Mouse (Mus musculus) spleen, postnatal 10 days (tissue): ENCODE measurements around the gene Rfpl4.
"Not testable (repeated sequence)": the region's sequence is repeated elsewhere in the genome, so short reads cannot be mapped to it uniquely, and the experiment has no call there.

Experiments
- DNase-seq, 2 experiments: peaks; one replicate each; pipeline ENCODE4 v3.0.0; 2021 to 2022; ENCODE audit warnings: low spot score in 2 of 2

Rfpl4 gene

DNA sequence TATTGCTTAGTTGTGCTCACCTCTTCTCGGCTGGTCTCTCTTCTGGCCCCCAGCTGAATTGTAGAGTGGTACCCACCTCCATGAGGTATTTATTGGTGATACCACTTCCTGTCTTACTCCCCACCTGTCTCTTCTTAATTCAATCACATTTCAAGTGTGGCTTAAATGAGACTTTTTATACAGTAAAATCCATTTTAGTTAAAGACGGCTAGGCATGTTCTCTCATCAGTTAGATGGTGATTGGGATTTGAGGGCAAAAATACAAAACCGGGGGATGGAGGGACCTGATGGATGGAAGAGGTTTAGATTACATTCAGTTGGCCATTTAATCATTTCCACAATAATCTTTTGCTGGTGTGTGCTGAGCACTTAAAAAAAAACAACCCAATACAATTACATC, at the start of gene Rfpl4:
Gene Rfpl4 (minus strand): TSS at position 101 of the 400 bp plus-strand sequence.
- DNase-seq: no peak

DNA sequence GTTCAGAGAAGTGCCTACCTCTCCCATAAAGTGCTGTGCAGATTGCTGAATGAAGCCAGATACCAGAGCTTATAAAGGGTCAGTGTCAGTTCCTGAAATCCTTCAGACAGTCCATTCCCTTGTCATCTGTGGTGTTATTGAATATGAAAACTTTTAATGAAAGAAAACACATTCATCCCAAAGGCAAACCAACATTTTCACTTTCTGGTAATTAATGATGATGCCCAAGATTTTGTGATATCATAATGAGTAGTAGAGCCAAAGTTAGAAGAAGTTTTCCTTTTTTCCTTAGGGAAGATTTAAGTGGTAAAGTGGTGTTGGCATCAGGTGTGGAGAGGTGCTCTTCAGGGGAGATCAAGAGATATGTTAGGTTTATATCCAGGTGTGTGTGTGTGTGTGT, 32.8 kb upstream of the Rfpl4 start, which contains the start of gene Vmn1r55:
Gene Vmn1r55 (minus strand): TSS at position 101 of the 400 bp plus-strand sequence.
- not testable (repeated sequence) for DNase-seq

DNA sequence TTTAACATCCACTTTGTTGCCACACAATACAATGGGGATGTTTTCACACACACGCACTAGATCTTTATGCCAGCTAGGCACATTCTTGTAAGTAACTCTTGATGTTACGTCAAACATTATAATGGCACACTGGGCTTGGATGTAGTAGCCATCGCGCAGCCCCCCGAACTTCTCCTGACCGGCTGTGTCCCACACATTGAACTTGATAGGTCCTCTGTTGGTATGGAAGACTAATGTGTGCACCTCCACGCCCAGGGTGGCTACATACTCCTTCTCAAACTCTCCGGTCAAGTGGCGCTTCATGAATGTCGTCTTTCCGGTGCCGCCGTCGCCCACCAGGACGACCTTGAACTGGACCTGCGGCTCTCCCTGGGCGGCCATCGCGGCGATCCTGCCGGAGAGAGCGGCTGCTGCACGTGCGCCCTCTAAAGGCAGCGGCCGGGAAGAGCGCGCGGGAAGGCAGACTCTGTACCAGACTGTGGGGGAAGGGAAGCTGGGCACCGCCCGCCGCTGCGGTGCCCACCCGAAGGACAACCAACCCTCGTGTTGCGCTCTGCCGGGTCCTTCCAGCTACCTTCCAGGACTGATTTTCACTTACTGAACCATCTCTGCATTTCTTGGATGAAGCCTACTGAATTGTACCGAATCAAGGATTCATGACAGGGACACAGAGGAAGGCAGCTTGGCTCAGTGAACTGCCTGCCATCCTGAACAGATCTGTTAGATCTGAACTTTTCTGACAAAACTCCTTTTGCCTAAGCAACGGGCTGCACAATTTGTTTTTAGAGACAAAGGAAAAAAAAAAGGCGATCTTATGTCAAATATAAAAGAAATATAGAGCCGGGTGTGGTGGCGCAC, 9.0 kb upstream of the Rfpl4 start, which contains the start of gene Rasl2-9:
Gene Rasl2-9 (minus strand): TSS at position 402 of the 858 bp plus-strand sequence.
- DNase-seq: peak; percentile 68 to 83

DNA sequence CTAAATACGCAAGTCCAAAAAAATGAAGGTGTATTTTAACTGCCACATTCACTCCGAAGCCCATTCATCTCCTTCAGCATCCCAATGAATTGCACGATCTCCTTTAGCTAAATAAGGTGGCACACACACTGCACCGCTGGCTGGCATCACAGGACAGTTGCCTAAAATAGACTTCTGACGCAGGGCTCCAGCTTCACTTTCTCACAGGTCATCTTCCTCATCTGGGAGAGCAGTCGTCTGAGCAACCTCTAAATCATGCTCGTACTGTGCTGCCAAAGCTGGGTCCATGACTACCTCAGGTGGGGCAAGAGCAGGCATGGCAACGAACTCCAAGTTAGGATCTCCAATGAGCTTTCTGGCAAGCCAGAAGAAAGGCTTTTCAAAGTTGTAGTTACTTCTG, 8.3 kb upstream of the Rfpl4 start:
- DNase-seq: no peak

DNA sequence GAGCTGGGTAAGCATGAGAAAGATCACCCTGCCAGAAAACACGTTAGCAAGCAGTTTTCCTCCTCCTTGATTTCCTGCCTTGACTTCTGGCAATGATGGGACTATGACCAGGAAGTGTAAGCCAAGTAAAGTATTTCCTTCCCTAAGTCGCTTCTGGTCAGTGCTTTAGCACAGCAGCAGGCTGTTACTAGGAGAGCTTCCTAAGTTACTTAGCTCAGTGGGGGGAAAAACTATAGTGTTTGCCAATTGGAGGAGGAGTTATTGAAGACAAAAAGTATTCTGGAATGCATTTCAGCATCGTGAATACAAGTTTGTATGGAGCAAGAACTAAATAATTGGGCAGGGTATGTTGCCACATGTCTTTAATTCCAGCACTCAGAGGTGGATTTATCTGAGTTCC, 4.0 kb downstream of the Rfpl4 start:
- DNase-seq: no peak

DNA sequence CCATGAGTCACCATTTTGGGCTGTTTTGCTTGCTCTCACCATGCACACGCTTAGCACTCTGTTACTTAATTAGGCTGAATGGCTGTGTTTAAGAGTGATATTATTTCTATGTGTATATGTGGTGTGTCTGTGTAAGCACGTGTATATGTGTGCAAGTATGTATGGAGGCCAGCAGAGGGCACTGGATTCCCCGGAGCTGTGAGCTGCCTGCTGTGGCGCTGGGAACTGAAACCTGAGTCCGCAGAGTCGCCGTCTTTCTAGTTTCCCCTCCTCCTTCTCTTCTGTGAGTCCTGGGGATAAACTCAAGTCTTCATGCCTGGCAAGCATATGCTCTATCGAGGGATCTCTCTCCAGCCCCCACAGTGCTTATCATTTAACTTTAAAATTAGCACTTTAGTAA, 7.4 kb downstream of the Rfpl4 start:
- no peak for DNase-seq

DNA sequence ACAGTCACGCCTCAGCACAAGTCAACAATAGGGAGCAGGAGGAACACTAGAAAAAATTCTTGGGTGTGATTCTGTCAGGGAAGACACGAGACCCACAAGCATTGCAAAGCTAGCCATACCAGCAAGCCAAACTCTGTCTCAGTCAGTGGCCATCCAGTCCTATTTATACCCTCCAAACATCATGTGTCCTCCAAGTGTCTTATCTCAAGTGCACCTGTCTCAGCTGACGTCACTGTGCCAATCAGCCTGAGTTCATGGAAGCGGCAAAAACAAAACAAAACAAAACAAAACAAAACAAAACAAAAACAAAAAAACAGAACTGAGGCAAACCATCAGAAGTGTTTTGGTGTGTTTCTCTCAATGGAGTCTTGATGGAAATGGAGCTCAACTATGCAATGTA, 8.5 kb downstream of the Rfpl4 start:
- no peak for DNase-seq

DNA sequence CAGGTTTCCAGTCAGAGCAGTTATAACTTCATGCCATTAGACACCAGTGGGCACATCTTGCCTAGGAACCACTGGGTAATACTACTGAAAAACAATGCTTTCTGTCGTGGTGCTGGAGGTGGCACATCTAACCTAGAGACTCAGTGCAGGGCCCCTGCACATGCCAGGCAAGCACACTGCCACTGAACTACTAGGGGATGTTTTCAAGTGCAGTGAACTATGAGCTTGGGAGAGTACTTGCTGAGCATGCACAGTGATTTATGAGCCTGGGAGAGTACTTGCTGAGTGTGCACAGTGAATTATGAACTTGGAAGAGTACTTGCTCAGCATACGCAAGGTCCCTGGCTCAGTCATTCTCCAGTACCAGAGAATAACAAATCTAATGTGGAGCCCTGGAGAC, 14.2 kb downstream of the Rfpl4 start:
- DNase-seq: no peak

DNA sequence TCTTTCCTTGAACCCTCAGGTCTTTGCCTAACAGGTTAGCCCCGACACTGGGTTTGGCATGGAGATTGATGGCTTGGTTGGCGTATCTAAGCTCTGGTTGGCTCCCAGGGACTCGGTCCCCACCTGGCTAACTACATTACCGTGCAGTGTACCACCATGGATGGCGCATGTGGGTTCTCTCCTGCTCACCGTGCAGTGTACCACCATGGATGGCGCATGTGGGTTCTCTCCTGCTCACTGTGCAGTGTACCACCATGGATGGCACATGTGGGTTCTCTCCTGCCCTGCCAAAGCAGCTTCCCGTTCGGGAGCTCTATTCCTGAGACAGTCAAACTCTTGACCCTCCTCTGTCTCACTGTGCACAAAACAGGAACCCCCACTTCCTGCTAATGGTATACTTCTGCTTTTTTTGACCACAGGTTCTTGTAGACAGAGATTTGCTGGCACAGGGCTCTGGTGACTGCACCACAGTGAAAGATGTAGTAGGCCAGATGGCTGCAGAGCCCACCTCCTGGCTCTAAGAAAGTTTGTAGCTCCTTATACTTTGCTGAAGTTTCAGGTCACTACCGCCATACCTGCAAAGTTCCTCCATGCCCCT, 15.6 kb downstream of the Rfpl4 start:
- peak in 1 of 2 experiments; percentile 55 for DNase-seq

DNA sequence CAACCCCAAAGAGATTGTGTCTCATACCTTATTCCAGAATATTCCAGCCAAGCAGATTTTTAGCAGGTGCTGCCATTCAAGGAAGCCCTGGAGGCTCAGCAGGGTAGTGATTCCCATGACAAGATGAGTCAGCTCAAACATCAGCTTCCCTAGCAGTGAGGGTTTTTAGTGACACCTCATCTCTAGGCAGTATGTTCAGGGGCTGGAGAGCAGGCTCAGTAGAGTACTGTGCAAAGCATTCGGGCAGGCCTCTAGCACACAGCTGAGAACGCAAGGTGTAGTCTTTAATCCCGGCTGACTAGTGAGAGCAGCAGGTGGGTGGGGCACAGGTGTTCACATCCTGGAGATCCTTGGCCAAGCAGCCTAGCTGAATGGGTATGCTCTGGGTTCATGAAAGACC, 17.0 kb downstream of the Rfpl4 start:
- no peak for DNase-seq

DNA sequence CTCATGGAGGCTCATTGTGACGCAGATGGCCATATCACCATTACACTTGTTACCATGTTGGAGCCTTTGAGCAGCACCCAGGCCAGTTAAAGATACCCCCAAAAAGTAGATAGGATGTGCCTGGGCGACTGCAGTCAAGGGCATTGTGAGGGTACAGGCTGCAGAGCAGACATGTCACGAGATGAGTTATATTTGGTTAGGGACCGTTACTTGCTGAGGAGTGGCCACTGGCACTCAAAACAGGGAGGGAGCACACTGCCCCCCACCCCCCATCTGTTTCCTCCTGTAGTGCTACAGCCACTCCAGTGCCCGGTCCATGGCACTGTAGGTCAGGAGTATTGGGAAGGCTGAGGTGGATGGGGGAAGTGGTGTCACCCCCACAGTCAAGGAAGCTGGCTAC, 18.0 kb downstream of the Rfpl4 start:
- DNase-seq: no peak

DNA sequence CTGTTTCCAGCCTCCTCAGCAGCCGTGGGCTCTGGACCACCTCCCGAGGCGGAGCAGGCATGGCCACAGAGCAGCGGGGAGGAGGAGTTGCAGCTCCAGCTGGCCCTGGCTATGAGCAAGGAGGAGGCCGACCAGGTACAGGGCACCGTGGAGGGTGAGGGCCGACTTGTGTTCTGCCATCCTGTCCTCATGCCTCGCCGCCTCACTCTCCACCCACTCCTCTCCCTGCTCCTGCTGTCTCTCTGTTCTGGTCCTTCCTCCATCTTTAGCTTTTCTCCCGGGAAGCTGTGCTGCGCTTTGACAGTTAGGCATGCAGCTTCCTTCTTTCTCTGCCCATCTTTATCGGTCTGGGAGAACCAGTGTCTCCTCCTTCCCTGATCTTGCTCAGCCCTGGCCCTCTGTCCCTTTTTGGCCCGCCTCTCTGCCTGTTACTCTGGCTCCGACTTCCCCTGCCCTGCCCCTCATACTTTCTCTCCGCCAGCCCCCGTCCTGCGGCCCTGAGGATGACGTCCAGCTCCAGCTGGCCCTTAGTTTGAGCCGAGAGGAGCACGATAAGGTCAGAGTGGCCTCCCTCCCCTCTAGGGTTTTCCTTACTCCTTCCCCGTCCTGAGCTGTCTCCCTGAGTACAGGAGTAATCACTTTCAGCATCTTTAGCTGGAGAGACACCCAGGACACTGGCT, 23.8 kb downstream of the Rfpl4 start:
- DNase-seq: no peak

DNA sequence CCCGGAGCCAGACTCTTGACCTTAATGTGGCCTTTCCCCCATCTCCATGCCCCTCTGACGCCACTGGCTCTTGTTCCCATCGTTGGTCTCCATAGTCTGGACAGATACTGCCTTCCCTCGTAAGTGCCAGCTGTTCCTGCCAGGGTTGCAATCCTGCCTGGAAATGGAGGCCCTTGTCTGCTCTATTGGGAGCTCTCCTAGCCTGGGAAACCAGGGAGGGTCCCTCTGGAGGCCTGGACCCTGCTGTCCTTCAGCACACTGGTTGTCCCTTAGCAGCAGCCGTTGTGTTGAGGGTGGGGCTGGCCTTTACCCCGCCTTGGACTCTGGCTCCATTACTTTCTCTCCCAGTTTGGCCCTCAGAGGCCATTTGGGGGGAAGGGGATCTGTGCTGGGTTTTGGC, 24.4 kb downstream of the Rfpl4 start:
- DNase-seq: no peak

DNA sequence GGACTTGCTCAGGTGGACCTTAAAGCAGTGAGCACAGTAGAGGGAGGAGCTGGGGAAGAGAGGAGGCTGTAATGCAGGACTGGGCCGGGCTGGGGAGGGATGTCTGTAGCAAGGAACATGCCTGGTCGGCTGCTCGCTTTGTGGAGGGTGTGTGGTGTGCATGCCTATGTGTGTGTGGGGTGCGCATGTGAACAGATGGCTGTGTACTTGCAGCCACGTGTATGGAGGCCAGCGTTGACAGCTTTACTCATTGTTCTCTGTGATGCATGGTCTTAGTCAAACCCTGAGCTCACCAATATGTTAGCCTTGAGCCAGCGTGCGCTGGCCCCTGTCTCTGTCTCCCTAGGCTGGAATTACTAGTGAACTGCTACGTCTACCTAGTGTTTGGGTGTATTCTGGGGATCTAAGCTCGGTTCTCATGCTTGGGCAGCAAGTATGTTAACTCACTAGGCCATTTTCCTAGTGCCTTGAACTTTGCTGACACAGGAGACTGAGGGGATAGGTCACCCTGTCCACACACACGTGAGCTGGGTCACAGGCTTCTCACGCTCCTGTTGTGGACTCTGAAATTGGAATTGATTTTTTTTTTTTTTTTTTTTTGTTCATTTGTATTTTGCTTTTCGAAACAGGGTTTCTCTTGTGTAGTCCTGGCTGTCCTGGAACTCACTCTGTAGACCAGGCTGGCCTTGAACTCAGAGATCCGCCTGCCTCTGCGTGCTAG, 25.6 kb downstream of the Rfpl4 start:
- no peak for DNase-seq

DNA sequence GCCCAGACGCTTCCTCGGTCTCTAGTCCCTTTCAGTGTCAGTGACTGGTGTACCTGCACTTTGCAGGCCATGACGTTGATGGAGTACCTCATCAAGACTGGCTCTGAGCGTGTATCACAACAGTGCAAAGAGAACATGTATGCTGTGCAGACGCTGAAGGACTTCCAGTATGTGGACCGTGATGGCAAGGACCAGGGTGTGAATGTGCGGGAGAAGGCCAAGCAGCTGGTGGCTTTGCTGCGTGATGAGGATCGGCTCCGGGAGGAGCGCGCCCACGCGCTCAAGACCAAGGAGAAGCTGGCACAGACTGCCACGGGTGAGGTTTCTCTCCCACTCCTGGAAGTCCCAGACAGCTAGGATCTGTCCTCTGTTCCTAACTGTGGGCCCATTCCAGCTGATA, 26.9 kb downstream of the Rfpl4 start:
- no peak for DNase-seq

DNA sequence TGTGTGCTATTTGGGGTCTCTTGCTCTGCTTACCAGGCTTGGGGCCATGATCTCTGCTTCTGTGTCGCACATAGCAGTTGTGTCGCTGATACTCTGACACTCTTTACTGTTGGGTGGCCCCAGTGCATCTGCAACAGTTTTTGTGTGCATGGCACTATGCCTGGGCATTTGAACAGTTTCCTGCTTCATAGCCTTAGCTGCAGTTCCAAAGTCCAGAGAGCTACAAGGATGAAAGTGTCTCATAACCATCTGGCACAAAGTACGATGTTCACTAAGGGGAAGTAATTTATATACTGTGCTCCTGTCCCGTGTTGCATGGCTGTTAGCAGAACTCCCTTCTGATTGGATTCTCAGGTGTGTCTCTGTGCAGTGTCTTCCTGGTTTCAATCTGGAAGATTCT, 28.9 kb downstream of the Rfpl4 start:
- no peak for DNase-seq

DNA sequence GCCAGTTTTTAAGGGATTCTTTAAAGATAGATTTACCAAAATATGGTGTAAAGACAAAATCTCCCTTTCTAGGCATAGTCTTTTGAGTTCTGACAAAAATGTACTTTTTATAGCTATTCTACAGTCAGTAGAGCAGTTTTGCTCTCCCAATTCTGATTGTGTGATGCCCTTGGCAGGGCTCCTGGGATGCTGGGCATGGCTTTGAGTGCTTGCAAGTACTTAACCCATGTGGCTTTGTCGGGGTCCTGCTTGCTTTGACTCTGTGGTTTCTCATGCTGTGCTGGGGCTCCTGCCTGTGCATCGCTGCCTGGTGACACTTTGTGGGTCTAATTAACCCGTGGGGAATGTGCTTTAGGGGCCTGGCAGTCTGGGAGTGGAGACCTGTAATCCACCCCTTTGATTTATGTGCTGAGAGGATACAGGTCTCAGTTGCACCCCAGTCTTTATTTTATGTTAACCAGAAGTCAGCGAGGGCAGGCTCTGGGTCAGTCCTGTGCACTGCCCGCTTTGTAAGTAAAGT, 29.8 kb downstream of the Rfpl4 start:
- no peak for DNase-seq

DNA sequence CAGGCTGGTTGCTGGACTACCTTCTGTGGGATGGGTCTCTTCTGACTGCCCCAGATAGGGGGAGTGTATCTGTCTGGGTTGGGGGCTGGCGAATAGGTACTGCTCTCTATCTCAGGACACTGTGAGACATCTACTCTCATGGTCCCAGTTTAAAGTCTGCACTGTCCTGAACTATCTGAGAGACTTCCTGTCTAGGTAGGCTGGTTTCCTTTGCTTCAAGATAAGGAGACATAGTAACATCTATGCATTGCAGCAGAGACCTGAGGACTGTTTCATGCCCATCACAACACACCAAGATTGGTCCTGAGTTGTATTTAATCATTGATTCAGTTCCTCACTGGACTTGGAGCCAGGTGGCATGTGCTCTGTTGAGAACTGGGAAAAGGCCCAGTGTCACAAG, 31.2 kb downstream of the Rfpl4 start:
- DNase-seq: no peak

DNA sequence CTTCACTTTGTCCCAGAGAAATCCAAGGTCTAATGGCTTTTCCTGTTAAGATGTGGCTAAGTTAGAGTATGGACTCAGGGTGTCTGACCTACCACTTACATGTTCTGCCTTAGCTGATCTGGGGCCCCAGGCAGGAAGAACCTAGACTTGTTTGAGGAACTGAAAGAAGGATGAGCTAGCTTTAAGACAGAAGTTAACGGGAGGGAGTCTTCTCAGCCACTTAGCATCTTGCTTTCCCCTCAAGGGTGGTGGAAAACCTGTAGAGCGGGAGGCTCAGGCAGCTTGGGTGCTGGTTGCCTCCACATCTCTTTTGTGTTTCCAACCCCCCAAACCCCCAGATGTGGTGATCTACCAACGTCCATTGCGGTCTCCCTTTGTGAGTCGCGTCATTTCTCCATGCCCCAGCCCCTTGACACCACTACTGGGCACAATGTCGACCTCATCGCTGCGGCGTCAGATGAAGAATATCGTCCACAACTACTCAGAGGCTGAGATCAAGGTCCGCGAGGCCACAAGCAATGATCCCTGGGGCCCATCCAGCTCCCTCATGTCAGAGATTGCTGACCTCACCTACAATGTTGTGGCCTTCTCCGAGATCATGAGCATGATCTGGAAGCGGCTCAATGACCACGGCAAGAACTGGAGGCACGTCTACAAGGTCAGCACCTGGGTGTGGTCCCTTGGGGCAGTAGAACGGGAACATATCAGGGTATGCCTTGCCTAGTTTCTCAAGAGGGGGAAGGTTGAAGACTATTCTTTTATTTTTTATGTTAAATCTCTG, 33.2 kb downstream of the Rfpl4 start:
- peak in 1 of 2 experiments; percentile 44 for DNase-seq

DNA sequence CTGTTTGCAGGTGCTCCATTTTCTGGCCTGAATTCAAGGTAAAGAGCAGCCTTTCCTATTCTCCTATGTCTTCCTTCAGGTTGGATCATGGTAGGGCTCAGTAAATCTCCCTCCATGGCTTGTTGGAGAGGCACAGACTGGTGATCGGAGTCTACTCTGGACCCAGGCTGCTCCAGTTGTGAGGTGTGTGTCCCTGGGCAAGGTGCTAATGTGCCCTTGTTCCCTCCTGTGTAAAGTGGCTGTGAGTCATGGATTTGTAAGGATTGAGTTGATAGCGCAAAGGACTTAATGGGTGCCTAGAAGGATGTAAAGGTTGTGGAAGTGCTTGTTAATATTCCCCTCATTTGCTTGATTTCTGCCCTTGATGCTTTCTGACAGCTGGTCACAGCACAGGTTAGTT, 34.8 kb downstream of the Rfpl4 start:
- no peak for DNase-seq

DNA sequence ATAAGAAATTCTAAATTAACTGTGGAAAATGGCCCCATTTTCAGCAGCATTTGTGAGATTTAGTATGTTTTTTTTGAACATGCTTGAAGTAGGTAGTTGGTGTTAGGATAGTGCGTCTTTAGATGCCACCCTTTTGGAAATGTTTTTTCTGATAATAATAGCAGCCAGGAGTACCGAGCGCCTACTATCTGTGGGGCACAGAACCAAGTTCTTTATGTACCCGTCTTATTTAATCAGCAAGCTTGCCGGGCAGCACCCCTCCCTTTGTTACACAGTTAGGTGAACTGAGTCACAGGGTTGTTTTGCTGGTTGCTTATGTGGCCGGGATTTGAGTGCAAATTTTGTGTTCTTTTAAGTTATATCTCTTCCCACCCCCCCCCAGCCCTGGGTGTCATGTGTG, 35.5 kb downstream of the Rfpl4 start:
- DNase-seq: peak in 1 of 2 experiments; percentile 41
